Mouse (Mus musculus): ENCODE results near the gene Flrt1. TPM values are rescaled to one million over a fixed set of nuclear protein-coding genes. Genes with fewer than 3 reads are reported as not detected.

Flrt1 gene
- polyA plus RNA-seq, 1 experiment from 2014 or later: 0.82 TPM

DNA sequence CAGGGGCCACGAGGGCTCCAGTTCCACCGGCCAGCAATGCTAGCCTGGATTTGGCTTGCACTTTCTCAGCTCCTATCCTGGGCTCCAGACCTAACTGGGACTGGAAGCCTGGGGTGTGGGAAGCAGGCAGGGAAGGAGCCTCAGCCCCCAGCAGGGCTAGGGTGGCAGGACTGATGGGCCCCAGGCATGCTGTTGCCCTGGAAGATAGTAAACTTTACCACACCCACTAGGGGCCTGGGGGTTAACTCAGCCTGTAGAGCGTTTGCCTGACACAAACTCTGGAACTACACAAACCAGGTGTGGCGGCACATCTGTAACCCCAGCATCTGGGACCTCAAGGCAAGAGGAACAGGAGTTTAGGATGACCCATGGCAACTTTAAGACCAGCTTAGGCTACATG is 11.6 kb upstream of the Flrt1 start:
- no peaks in the 10 kb centered on the region for H3K9me3 ChIP-seq (ENCODE audit: control insufficient read depth)
- TF ChIP-seq CTCF (IDR thresholded peaks at IDR 0.05; ENCODE audit: low read depth): no peak
- no peak overlapping the region for H3K9ac ChIP-seq (ENCODE audit: low read depth, low read length)
- H3K4me1 ChIP-seq (replicated peaks; ENCODE audit: control insufficient read depth, insufficient read depth, low read length): no peaks in the 10 kb centered on the region
- H3K27ac ChIP-seq (ENCODE audit: low read depth, low read length): no peak overlapping the region
- no peak overlapping the region for H3K4me3 ChIP-seq (ENCODE audit: low read depth, low read length)
- no peak for ATAC-seq
- H3K36me3 ChIP-seq (ENCODE audit: control insufficient read depth, insufficient read depth): no peaks in the 10 kb centered on the region
- no peak overlapping the region for H3K4me2 ChIP-seq (replicated peaks; ENCODE audit: low read depth)
- WGBS: 30% methylated on average over 4 of the region's 4 CpGs
- no peaks in the 10 kb centered on the region for H3K27me3 ChIP-seq (replicated peaks; ENCODE audit: control insufficient read depth, insufficient read depth, low read length)

DNA sequence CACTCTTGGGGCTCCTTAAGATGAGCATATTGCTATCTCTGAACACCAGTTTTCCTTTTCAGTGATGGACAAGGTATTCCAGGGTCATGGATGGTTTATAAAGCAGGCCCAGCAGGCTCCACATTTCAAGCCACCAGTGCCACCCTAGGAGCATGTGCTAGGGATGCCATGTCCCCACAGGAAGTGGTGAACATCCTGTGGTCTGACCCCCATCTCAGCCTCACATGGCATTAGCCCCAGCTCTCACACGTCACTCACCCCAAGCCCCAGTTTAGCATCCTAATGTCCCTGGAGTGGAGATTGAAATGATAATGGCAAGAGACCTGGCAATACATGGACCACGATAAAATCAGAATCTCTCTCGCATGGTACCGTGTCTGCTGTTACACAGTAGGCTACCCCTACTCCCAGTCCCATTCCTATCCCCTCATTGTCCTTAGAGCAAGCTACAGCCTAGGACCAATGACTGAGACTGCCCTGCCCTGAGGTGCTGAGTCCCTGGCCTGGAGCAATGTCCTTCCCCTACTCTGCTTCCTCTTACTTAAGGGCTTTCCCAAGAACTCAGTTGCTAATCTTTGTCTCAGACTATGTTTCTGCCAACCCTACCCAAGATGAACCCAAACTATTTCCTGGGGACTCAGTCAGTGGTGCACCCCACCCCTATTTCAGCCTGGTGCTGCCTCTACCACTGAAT is 10.7 kb upstream of the Flrt1 start:
- no peak for TF ChIP-seq CTCF (IDR thresholded peaks at IDR 0.05; ENCODE audit: low read depth)
- H3K36me3 ChIP-seq (ENCODE audit: control insufficient read depth, insufficient read depth): no peaks in the 10 kb centered on the region
- ATAC-seq: no peak
- WGBS: 95% methylated on average over 4 of the region's 4 CpGs
- no peak overlapping the region for H3K4me3 ChIP-seq (ENCODE audit: low read depth, low read length)
- no peak overlapping the region for H3K9ac ChIP-seq (ENCODE audit: low read depth, low read length)
- H3K9me3 ChIP-seq (ENCODE audit: control insufficient read depth): no peaks in the 10 kb centered on the region
- H3K4me2 ChIP-seq (replicated peaks; ENCODE audit: low read depth): no peak overlapping the region
- H3K27me3 ChIP-seq (replicated peaks; ENCODE audit: control insufficient read depth, insufficient read depth, low read length): no peaks in the 10 kb centered on the region
- no peak overlapping the region for H3K27ac ChIP-seq (ENCODE audit: low read depth, low read length)
- no peaks in the 10 kb centered on the region for H3K4me1 ChIP-seq (replicated peaks; ENCODE audit: control insufficient read depth, insufficient read depth, low read length)

DNA sequence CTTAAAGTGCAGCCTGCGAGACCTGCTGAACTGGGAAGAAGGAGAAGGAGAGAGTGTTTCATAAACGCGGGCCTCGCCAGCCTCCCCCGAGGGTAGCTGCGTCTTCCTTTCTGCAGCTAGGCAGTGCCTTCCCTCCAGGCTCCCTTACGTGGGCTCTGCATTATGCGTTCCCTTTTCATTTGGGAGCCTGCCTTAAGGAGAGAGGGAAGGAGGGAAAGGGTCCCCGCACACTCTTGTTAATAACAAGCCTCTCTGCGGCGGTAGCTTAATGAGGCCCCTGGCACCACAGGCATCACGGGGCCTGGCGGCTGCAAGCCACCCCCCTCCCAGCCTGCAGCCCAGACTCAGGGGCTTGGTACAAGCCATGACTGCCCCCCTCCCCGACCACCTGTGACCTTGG is 8.0 kb upstream of the Flrt1 start:
- H3K4me2 ChIP-seq (replicated peaks; ENCODE audit: low read depth): no peak overlapping the region
- WGBS: 76% methylated on average over 14 of the region's 14 CpGs
- H3K9ac ChIP-seq (ENCODE audit: low read depth, low read length): no peak overlapping the region

GRCm38 (mm10) chr19:7112628-7113027 is 7.1 kb upstream of the Flrt1 start:
- Histone ChIP-seq H3K4me2 (replicated peaks; ENCODE audit: low read depth) (no peak overlapping the region), H3K4me1 (replicated peaks; ENCODE audit: control insufficient read depth, insufficient read depth, low read length) (0 out of 2 replicates have a peak, but pooled peaks cover 3% of the 10 kb centered on the region), H3K9me3 (ENCODE audit: control insufficient read depth) (no peaks in the 10 kb centered on the region), H3K27me3 (replicated peaks; ENCODE audit: control insufficient read depth, insufficient read depth, low read length) (no peaks in the 10 kb centered on the region), H3K36me3 (ENCODE audit: control insufficient read depth, insufficient read depth) (no peaks in the 10 kb centered on the region), H3K27ac (ENCODE audit: low read depth, low read length) (no peak overlapping the region), H3K9ac (ENCODE audit: low read depth, low read length) (no peak overlapping the region), H3K4me3 (ENCODE audit: low read depth, low read length) (no peak overlapping the region)
- TF ChIP-seq CTCF (IDR thresholded peaks at IDR 0.05; ENCODE audit: low read depth): no peak
- 82% methylated on average over 3 of the region's 3 CpGs for WGBS
- no peak for ATAC-seq

More for the DNA sequence above, 8.0 kb upstream of the Flrt1 start:
- Histone ChIP-seq H3K4me3 (ENCODE audit: low read depth, low read length) (no peak overlapping the region), H3K27ac (ENCODE audit: low read depth, low read length) (no peak overlapping the region), H3K9me3 (ENCODE audit: control insufficient read depth) (no peaks in the 10 kb centered on the region), H3K36me3 (ENCODE audit: control insufficient read depth, insufficient read depth) (no peaks in the 10 kb centered on the region), H3K27me3 (replicated peaks; ENCODE audit: control insufficient read depth, insufficient read depth, low read length) (no peaks in the 10 kb centered on the region), H3K4me1 (replicated peaks; ENCODE audit: control insufficient read depth, insufficient read depth, low read length) (0 out of 2 replicates have a peak, but pooled peaks cover 3% of the 10 kb centered on the region)
- no peak for TF ChIP-seq CTCF (IDR thresholded peaks at IDR 0.05; ENCODE audit: low read depth)
- ATAC-seq: no peak

DNA sequence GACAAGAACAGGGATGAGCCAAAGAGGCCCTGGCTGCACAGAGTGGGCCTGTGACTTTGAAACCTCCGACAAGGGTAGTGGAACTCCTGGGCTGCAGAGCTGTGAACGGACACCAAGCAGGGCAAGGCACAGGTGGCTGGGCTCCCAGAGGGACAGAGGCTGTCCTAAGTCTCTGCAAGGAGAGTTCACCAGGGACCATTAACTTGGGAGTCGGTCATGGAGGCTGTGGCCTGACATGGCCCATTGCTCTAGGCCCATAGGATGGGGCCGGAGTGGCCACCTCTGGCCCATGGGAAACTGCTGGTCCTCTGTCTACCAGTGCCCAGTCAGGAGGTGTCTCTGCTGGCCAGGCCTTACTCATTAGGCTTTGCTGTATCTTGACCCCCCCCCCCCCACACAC is 6.2 kb upstream of the Flrt1 start:
- no peak for ATAC-seq
- Histone ChIP-seq H3K4me3 (ENCODE audit: low read depth, low read length) (no peak overlapping the region), H3K27ac (ENCODE audit: low read depth, low read length) (no peak overlapping the region), H3K4me2 (replicated peaks; ENCODE audit: low read depth) (no peak overlapping the region), H3K9me3 (ENCODE audit: control insufficient read depth) (no peaks in the 10 kb centered on the region), H3K27me3 (replicated peaks; ENCODE audit: control insufficient read depth, insufficient read depth, low read length) (no peaks in the 10 kb centered on the region), H3K9ac (ENCODE audit: low read depth, low read length) (no peak overlapping the region), H3K36me3 (ENCODE audit: control insufficient read depth, insufficient read depth) (no peaks in the 10 kb centered on the region), H3K4me1 (replicated peaks; ENCODE audit: control insufficient read depth, insufficient read depth, low read length) (0 out of 2 replicates have a peak, but pooled peaks cover 3% of the 10 kb centered on the region)
- 90% methylated on average over 4 of the region's 4 CpGs for WGBS
- TF ChIP-seq CTCF (IDR thresholded peaks at IDR 0.05; ENCODE audit: low read depth): no peak

- H3K9me3 ChIP-seq (ENCODE audit: control insufficient read depth): no peaks in the 10 kb centered on the region
- WGBS: 89% methylated on average over 6 of the region's 6 CpGs
- no peak for ATAC-seq
- no peaks in the 10 kb centered on the region for H3K36me3 ChIP-seq (ENCODE audit: control insufficient read depth, insufficient read depth)
- no peak overlapping the region for H3K4me3 ChIP-seq (ENCODE audit: low read depth, low read length)
- H3K9ac ChIP-seq (ENCODE audit: low read depth, low read length): no peak overlapping the region
- 0 out of 2 replicates have a peak, but pooled peaks cover 3% of the 10 kb centered on the region for H3K4me1 ChIP-seq (replicated peaks; ENCODE audit: control insufficient read depth, insufficient read depth, low read length)
- no peak overlapping the region for H3K4me2 ChIP-seq (replicated peaks; ENCODE audit: low read depth)
- no peak for TF ChIP-seq CTCF (IDR thresholded peaks at IDR 0.05; ENCODE audit: low read depth)
- no peaks in the 10 kb centered on the region for H3K27me3 ChIP-seq (replicated peaks; ENCODE audit: control insufficient read depth, insufficient read depth, low read length)
- H3K27ac ChIP-seq (ENCODE audit: low read depth, low read length): no peak overlapping the region
Measured at GRCm38 (mm10) chr19:7111309-7111708, 5.8 kb upstream of the Flrt1 start.
